Mouse (Mus musculus): Measurements from ENCODE around the gene Zfp385b. TPM values are rescaled to one million over a fixed set of nuclear protein-coding genes. Genes with fewer than 3 reads are reported as not detected.

Gene Zfp385b
- polyA plus RNA-seq, 1 experiment from 2014 or later, result 14.1 TPM

DNA sequence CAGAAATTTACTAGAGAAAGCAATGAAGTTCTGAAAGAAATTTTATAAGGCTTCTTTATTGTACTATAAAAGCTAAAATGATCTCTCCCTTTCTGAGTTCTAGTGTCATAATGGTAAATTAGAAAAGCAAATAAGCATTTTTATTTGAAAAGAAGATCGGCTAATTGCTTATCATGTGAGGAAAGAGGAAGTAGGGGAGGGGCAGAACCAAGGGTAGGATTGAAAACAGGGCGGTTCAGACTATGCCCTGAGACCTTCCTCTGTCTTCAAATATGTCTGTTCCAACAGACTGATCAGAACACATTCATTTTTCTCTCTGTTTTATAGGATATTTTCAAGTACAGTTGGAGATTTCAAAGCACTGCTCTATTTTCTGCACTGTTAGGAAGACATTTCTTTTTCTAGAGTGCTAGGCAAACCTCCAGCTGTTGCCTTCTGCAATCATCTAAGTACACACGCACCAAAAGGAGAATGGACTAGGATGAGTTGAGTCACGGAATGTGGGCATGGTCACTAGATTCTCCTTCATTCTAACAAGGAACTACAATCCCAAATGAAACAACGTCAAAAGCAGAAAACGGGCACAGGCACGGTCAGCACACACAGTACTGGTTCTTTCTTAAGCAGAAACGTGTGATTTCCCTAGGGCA lies 177.8 kb downstream of the Zfp385b start:
- no peak for ATAC-seq (ENCODE audit: low FRiP score)

GRCm38 (mm10) chr2:77639993-77640392 lies 179.4 kb downstream of the Zfp385b start:
- Histone ChIP-seq H3K27ac (no peak overlapping the region), H3K36me3 (replicated peaks; ENCODE audit: control insufficient read depth, insufficient read depth) (no peaks in the 10 kb centered on the region), H3K4me2 (replicated peaks) (no peak overlapping the region), H3K4me3 (replicated peaks; ENCODE audit: low read length) (no peak overlapping the region), H3K4me1 (replicated peaks; ENCODE audit: control insufficient read depth, insufficient read depth, low read length) (no peaks in the 10 kb centered on the region), H3K27me3 (ENCODE audit: control insufficient read depth, insufficient read depth, low read length) (no peaks in the 10 kb centered on the region), H3K9ac (no peak overlapping the region), H3K9me3 (ENCODE audit: control insufficient read depth, low read length) (no peaks in the 10 kb centered on the region)
- no peak for ATAC-seq (ENCODE audit: low FRiP score)
- no peak for DNase-seq (ENCODE audit: low spot score)
- WGBS, result 89% methylated on average over 5 of the region's 5 CpGs

More for the DNA sequence above, 177.8 kb downstream of the Zfp385b start:
- no peaks in the 10 kb centered on the region for H3K9me3 ChIP-seq (ENCODE audit: control insufficient read depth, low read length)
- WGBS, result 92% methylated on average over 8 of the region's 8 CpGs
- DNase-seq (ENCODE audit: low spot score), result no peak
- H3K36me3 ChIP-seq (replicated peaks; ENCODE audit: control insufficient read depth, insufficient read depth), result no peaks in the 10 kb centered on the region
- H3K9ac ChIP-seq, result no peak overlapping the region
- no peak overlapping the region for H3K27ac ChIP-seq
- no peak overlapping the region for H3K4me2 ChIP-seq (replicated peaks)
- no peaks in the 10 kb centered on the region for H3K27me3 ChIP-seq (ENCODE audit: control insufficient read depth, insufficient read depth, low read length)
- H3K4me1 ChIP-seq (replicated peaks; ENCODE audit: control insufficient read depth, insufficient read depth, low read length), result no peaks in the 10 kb centered on the region
- no peak overlapping the region for H3K4me3 ChIP-seq (replicated peaks; ENCODE audit: low read length)

DNA sequence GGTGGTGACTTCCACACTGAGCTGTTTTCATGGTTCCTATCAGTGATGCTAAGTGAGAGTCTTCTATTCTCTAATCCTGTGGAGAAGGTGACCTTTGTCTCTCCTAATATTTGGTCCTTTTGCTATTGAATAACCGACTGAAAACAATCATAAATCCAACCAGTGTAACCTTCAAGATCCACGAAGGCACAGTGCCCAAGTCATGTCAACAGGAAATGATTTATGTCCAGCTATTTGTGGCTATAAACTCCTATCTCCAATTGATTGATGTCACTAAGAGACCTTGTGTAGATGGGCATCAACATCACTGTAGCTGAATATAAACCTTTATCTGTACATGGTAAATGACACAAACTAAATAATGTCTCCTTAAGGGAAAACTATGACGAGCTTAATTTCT lies 187.8 kb downstream of the Zfp385b start:
- no peak for ATAC-seq (ENCODE audit: low FRiP score)
- DNase-seq (ENCODE audit: low spot score), result no peak
- Histone ChIP-seq H3K9ac (no peak overlapping the region), H3K4me3 (replicated peaks; ENCODE audit: low read length) (no peak overlapping the region), H3K27ac (no peak overlapping the region), H3K36me3 (replicated peaks; ENCODE audit: control insufficient read depth, insufficient read depth) (no peaks in the 10 kb centered on the region), H3K9me3 (ENCODE audit: control insufficient read depth, low read length) (no peaks in the 10 kb centered on the region), H3K4me2 (replicated peaks) (no peak overlapping the region), H3K4me1 (replicated peaks; ENCODE audit: control insufficient read depth, insufficient read depth, low read length) (no peaks in the 10 kb centered on the region), H3K27me3 (ENCODE audit: control insufficient read depth, insufficient read depth, low read length) (no peaks in the 10 kb centered on the region)
- WGBS, result 59% methylated on average over 3 of the region's 3 CpGs

GRCm38 (mm10) chr2:77627622-77628231 lies 191.7 kb downstream of the Zfp385b start:
- Histone ChIP-seq H3K4me1 (replicated peaks; ENCODE audit: control insufficient read depth, insufficient read depth, low read length) (no peaks in the 10 kb centered on the region), H3K4me2 (replicated peaks) (no peak overlapping the region), H3K4me3 (replicated peaks; ENCODE audit: low read length) (no peak overlapping the region), H3K9me3 (ENCODE audit: control insufficient read depth, low read length) (no peaks in the 10 kb centered on the region), H3K27ac (no peak overlapping the region), H3K27me3 (ENCODE audit: control insufficient read depth, insufficient read depth, low read length) (no peaks in the 10 kb centered on the region), H3K9ac (no peak overlapping the region), H3K36me3 (replicated peaks; ENCODE audit: control insufficient read depth, insufficient read depth) (no peaks in the 10 kb centered on the region)
- no peak for DNase-seq (ENCODE audit: low spot score)
- ATAC-seq (ENCODE audit: low FRiP score), result no peak
- WGBS, result 61% methylated on average over 3 of the region's 3 CpGs

DNA sequence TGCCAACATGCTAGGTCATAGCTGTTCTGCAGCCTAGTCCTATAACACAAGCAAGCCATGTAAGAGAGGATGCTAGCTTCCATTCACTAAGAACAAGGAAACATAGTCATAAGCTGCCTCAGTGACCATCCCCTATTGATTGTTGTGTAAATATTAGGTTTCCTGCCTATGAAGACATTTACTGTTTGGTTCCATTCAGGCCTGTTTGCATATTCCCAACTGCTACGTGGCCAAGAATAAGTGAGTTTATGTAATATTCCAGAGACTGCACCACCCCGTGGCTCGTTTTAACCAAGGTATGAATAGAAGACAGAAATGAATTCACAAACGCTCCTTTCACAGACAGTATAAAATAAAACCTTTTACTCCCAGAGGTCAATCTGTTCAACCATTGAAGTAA lies 200.8 kb downstream of the Zfp385b start:
- no peak for ATAC-seq (ENCODE audit: low FRiP score)
- Histone ChIP-seq H3K27ac (no peak overlapping the region), H3K9me3 (ENCODE audit: control insufficient read depth, low read length) (no peaks in the 10 kb centered on the region), H3K4me3 (replicated peaks; ENCODE audit: low read length) (no peak overlapping the region), H3K4me1 (replicated peaks; ENCODE audit: control insufficient read depth, insufficient read depth, low read length) (0 out of 2 replicates have a peak, but pooled peaks cover 6% of the 10 kb centered on the region), H3K36me3 (replicated peaks; ENCODE audit: control insufficient read depth, insufficient read depth) (no peaks in the 10 kb centered on the region), H3K4me2 (replicated peaks) (no peak overlapping the region), H3K9ac (no peak overlapping the region), H3K27me3 (ENCODE audit: control insufficient read depth, insufficient read depth, low read length) (no peaks in the 10 kb centered on the region)
- no peak for DNase-seq (ENCODE audit: low spot score)
- WGBS, result 88% methylated on average over 4 of the region's 4 CpGs

DNA sequence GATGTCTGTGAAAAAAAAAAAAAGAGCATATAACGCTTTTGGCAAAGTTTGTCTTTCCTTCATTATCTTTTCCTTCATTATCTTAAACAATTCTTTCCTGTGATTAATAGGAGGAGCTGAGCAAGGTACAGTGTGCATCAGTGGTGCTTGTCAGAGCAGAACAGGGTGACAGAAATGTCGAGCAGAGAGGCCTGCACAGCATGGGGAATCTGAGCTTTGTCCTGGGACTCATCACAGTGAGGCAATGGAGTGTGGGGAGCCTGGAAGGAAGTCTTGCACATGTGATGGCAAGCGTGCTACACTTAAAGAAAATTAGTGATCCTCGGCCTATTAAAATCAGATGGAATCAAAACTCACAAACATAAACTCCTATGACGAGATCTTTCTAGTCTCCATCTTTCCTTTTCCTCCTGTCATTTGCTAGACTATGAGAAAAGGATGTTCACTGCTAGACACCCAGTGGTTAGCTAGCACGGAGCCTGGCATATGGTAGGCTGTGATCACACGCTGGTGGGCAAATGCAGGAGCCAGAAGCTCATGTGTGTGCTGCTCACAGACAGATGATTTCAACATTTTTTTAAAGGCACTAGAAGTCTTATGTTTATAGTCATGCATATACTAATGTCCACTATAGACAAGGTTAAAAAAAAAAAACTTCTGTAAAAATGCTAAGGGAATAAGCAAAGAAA lies 209.0 kb downstream of the Zfp385b start:
- DNase-seq (ENCODE audit: low spot score), result no peak
- Histone ChIP-seq H3K4me2 (replicated peaks) (no peak overlapping the region), H3K4me3 (replicated peaks; ENCODE audit: low read length) (no peak overlapping the region), H3K27ac (no peak overlapping the region), H3K9ac (no peak overlapping the region), H3K36me3 (replicated peaks; ENCODE audit: control insufficient read depth, insufficient read depth) (no peaks in the 10 kb centered on the region), H3K9me3 (ENCODE audit: control insufficient read depth, low read length) (no peaks in the 10 kb centered on the region), H3K27me3 (ENCODE audit: control insufficient read depth, insufficient read depth, low read length) (no peaks in the 10 kb centered on the region), H3K4me1 (replicated peaks; ENCODE audit: control insufficient read depth, insufficient read depth, low read length) (0 out of 2 replicates have a peak, but pooled peaks cover 3% of the 10 kb centered on the region)
- ATAC-seq (ENCODE audit: low FRiP score), result no peak
- WGBS, result 74% methylated on average over 7 of the region's 7 CpGs

GRCm38 (mm10) chr2:77609452-77609851 lies 210.0 kb downstream of the Zfp385b start:
- no peak for DNase-seq (ENCODE audit: low spot score)
- no peaks in the 10 kb centered on the region for H3K36me3 ChIP-seq (replicated peaks; ENCODE audit: control insufficient read depth, insufficient read depth)
- H3K4me3 ChIP-seq (replicated peaks; ENCODE audit: low read length), result no peak overlapping the region
- no peak overlapping the region for H3K4me2 ChIP-seq (replicated peaks)
- WGBS, result 86% methylated on average over 5 of the region's 5 CpGs
- H3K4me1 ChIP-seq (replicated peaks; ENCODE audit: control insufficient read depth, insufficient read depth, low read length), result no peaks in the 10 kb centered on the region
- no peak overlapping the region for H3K27ac ChIP-seq
- no peaks in the 10 kb centered on the region for H3K27me3 ChIP-seq (ENCODE audit: control insufficient read depth, insufficient read depth, low read length)
- ATAC-seq (ENCODE audit: low FRiP score), result no peak
- H3K9me3 ChIP-seq (ENCODE audit: control insufficient read depth, low read length), result no peaks in the 10 kb centered on the region
- no peak overlapping the region for H3K9ac ChIP-seq

GRCm38 (mm10) chr2:77608666-77609065 lies 210.8 kb downstream of the Zfp385b start:
- H3K4me3 ChIP-seq (replicated peaks; ENCODE audit: low read length), result no peak overlapping the region
- H3K4me2 ChIP-seq (replicated peaks), result no peak overlapping the region
- no peaks in the 10 kb centered on the region for H3K9me3 ChIP-seq (ENCODE audit: control insufficient read depth, low read length)
- H3K4me1 ChIP-seq (replicated peaks; ENCODE audit: control insufficient read depth, insufficient read depth, low read length), result no peaks in the 10 kb centered on the region
- H3K27me3 ChIP-seq (ENCODE audit: control insufficient read depth, insufficient read depth, low read length), result no peaks in the 10 kb centered on the region
- WGBS, result 85% methylated on average over 4 of the region's 4 CpGs
- H3K9ac ChIP-seq, result no peak overlapping the region
- ATAC-seq (ENCODE audit: low FRiP score) (no peak), DNase-seq (ENCODE audit: low spot score) (no peak)
- H3K36me3 ChIP-seq (replicated peaks; ENCODE audit: control insufficient read depth, insufficient read depth), result no peaks in the 10 kb centered on the region
- no peak overlapping the region for H3K27ac ChIP-seq

- Histone ChIP-seq H3K27ac (no peak overlapping the region), H3K4me2 (replicated peaks) (no peak overlapping the region), H3K4me1 (replicated peaks; ENCODE audit: control insufficient read depth, insufficient read depth, low read length) (no peaks in the 10 kb centered on the region), H3K4me3 (replicated peaks; ENCODE audit: low read length) (no peak overlapping the region), H3K36me3 (replicated peaks; ENCODE audit: control insufficient read depth, insufficient read depth) (no peaks in the 10 kb centered on the region), H3K9me3 (ENCODE audit: control insufficient read depth, low read length) (no peaks in the 10 kb centered on the region), H3K27me3 (ENCODE audit: control insufficient read depth, insufficient read depth, low read length) (no peaks in the 10 kb centered on the region), H3K9ac (no peak overlapping the region)
- WGBS, result 77% methylated on average over 7 of the region's 7 CpGs
- ATAC-seq (ENCODE audit: low FRiP score) (no peak), DNase-seq (ENCODE audit: low spot score) (no peak)
These were observed 226.0 kb downstream of the Zfp385b start for GRCm38 (mm10) chr2:77593461-77593860.
